Mouse (Mus musculus) liver, postnatal 0 days (tissue): ENCODE data around the gene Dad1.

ENCODE experiments used
- CTCF ChIP-seq: sonication (generic); IDR thresholded peaks from 2 replicates; pipeline ENCODE4 v1.5.1; 2016; ENCODE audit warnings: antibody characterized with exemption, low read depth
- EP300 ChIP-seq: IDR thresholded peaks from 2 replicates; pipeline ENCODE4 v1.6.1; 2016; ENCODE audit warnings: antibody characterized with exemption, low read depth, mild to moderate bottlenecking

DNA sequence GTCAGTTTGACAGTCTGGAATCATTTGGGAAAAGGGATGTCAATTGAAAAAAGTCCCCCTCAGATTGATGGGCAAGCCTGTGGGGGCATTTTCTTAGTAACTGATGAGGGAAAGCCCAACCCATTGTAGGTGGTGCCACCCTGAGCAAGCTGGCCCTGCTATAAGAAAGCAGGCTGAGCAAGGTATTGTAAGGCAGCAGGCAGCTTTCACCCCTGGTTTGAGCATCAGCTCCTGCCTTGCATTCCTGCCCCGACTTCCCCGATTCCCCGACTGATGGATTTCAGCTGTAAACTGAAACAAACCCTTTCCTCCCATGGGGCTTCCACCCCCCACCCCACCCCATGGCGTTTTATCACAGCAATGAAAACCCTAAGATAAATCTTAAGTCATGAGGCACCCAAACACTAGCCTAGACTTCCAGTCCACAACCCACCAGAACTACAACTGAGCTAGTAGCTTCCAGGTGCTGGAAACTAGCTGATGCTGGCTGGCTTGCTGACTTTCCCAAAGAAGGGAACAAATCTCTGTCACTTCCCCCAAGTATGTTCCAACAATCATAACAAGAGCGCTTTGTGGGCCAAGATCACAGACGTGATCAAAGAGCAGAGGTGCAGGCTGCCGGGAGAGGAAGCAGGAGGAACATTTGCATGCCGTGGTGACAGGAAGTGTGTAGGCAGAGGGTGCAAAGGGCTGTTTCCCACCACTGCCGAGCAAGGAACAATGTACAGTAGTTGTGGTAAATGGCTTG is 20.9 kb downstream of the Dad1 start:
- TF ChIP-seq CTCF, result no peak
- peak; percentile 56 for TF ChIP-seq EP300
